Mouse (Mus musculus) embryonic facial prominence, embryonic 14.5 days (tissue): ENCODE measurements at regions not wholly inside any gene's neighbourhood (a gene's known extent, or its start where the extent isn't known, plus 50 kb on each side); places are given as distances from the start of the nearest gene placed in this dataset.

Source experiments
- ATAC-seq: fragments of 200-750 bp; cut with Nextera tagmentation; 2 replicates; pipeline ENCODE4 v1.8.0; 2017; ENCODE audit warnings: low read depth, moderate number of reproducible peaks, moderate TSS enrichment
- DNase-seq: peaks from one replicate; pipeline ENCODE4 v3.0.0-alpha.2; 2015; ENCODE audit warnings: low spot score
- H3K27ac ChIP-seq: fragments of 300-500 bp; sonication (generic); replicated peaks from 2 replicates; pipeline ENCODE4 v1.5.1; 2014; ENCODE audit warnings: low read depth, mild to moderate bottlenecking, low read length, moderate library complexity
- H3K27me3 ChIP-seq: fragments of 300-500 bp; sonication (generic); replicated peaks from 2 replicates; pipeline ENCODE4 v1.6.1; 2014; ENCODE audit warnings: low read length; ENCODE audit not compliant: control insufficient read depth, insufficient read depth
- H3K36me3 ChIP-seq: fragments of 300-500 bp; sonication (generic); 2 replicates; pipeline ENCODE4 v1.6.1; 2014; ENCODE audit warnings: low read length, mixed read lengths; ENCODE audit not compliant: control insufficient read depth, insufficient read depth
- H3K4me1 ChIP-seq: fragments of 300-500 bp; sonication (generic); 2 replicates; pipeline ENCODE4 v1.6.1; 2014; ENCODE audit warnings: antibody characterized with exemption, low read length; ENCODE audit not compliant: control insufficient read depth, insufficient read depth
- H3K4me2 ChIP-seq: fragments of 300-500 bp; sonication (generic); 2 replicates; pipeline ENCODE4 v1.6.1; 2014; ENCODE audit warnings: low read depth, mild to moderate bottlenecking, low read length, moderate library complexity, mixed read lengths
- H3K4me3 ChIP-seq: fragments of 300-500 bp; sonication (generic); 2 replicates; pipeline ENCODE4 v1.5.1; 2014; ENCODE audit warnings: low read depth, mild to moderate bottlenecking, low read length
- H3K9ac ChIP-seq: fragments of 300-500 bp; sonication (generic); 2 replicates; pipeline ENCODE4 v1.6.1; 2014; ENCODE audit warnings: low read depth, mild to moderate bottlenecking, low read length, moderate library complexity, mixed read lengths
- H3K9me3 ChIP-seq: fragments of 300-500 bp; sonication (generic); 2 replicates; pipeline ENCODE4 v1.6.1; 2016; ENCODE audit warnings: low read length; ENCODE audit not compliant: control insufficient read depth
- WGBS: fragments of 180-500 bp; shearing (Covaris S2); extraction: QIAGEN DNeasy Blood & Tissue Kit; methylation state at CpG from one replicate; pipeline ENCODE4 v1.1.7; 2014; 5-methylcytosine and 5-hydroxymethylcytosine counted together

GRCm38 (mm10) chr9:30344866-30345265 is 82.0 kb upstream of the Snx19 start:
- no peak for DNase-seq
- 81% methylated on average over 2 of the region's 2 CpGs for WGBS

GRCm38 (mm10) chr9:30353965-30354364 is 72.9 kb upstream of the Snx19 start:
- H3K36me3 ChIP-seq: no peaks in the 10 kb centered on the region
- peak; percentile 42 for DNase-seq
- no peak overlapping the region for H3K9ac ChIP-seq
- no peak for ATAC-seq
- H3K4me1 ChIP-seq: no peaks in the 10 kb centered on the region
- H3K27me3 ChIP-seq: no peaks in the 10 kb centered on the region
- no peak overlapping the region for H3K27ac ChIP-seq
- no peaks in the 10 kb centered on the region for H3K9me3 ChIP-seq
- WGBS: 31% methylated on average over 4 of the region's 4 CpGs
- H3K4me2 ChIP-seq: no peak overlapping the region
- no peak overlapping the region for H3K4me3 ChIP-seq

More at GRCm38 (mm10) chr9:30344866-30345265, 82.0 kb upstream of the Snx19 start:
- no peak overlapping the region for H3K4me3 ChIP-seq
- H3K36me3 ChIP-seq: no peaks in the 10 kb centered on the region
- no peak overlapping the region for H3K27ac ChIP-seq
- no peak overlapping the region for H3K4me2 ChIP-seq
- no peaks in the 10 kb centered on the region for H3K4me1 ChIP-seq
- no peak overlapping the region for H3K9ac ChIP-seq
- H3K27me3 ChIP-seq: no peaks in the 10 kb centered on the region
- ATAC-seq: no peak
- H3K9me3 ChIP-seq: no peaks in the 10 kb centered on the region

GRCm38 (mm10) chr9:30355642-30356041 is 71.3 kb upstream of the Snx19 start:
- no peak overlapping the region for H3K27ac ChIP-seq
- 92% methylated on average over 2 of the region's 2 CpGs for WGBS
- H3K4me2 ChIP-seq: no peak overlapping the region
- no peak overlapping the region for H3K4me3 ChIP-seq
- no peaks in the 10 kb centered on the region for H3K9me3 ChIP-seq
- no peaks in the 10 kb centered on the region for H3K27me3 ChIP-seq
- H3K4me1 ChIP-seq: no peaks in the 10 kb centered on the region
- no peak for DNase-seq
- no peak for ATAC-seq
- H3K9ac ChIP-seq: no peak overlapping the region
- H3K36me3 ChIP-seq: no peaks in the 10 kb centered on the region

GRCm38 (mm10) chr9:30369554-30370440 is 57.1 kb upstream of the Snx19 start:
- no peaks in the 10 kb centered on the region for H3K27me3 ChIP-seq
- no peaks in the 10 kb centered on the region for H3K36me3 ChIP-seq
- ATAC-seq (peak; percentile 33; the same call in 1 of the 2 replicates), DNase-seq (peak; percentile 60)
- no peaks in the 10 kb centered on the region for H3K9me3 ChIP-seq
- no peak overlapping the region for H3K27ac ChIP-seq
- WGBS: 45% methylated on average over 11 of the region's 11 CpGs
- H3K4me2 ChIP-seq: no peak overlapping the region
- H3K4me1 ChIP-seq: no peaks in the 10 kb centered on the region
- no peak overlapping the region for H3K4me3 ChIP-seq
- no peak overlapping the region for H3K9ac ChIP-seq

GRCm38 (mm10) chr9:30370789-30371188 is 56.1 kb upstream of the Snx19 start:
- Histone ChIP-seq H3K4me2 (no peak overlapping the region), H3K27ac (no peak overlapping the region), H3K9me3 (no peaks in the 10 kb centered on the region), H3K9ac (no peak overlapping the region), H3K4me1 (no peaks in the 10 kb centered on the region), H3K4me3 (no peak overlapping the region), H3K36me3 (no peaks in the 10 kb centered on the region), H3K27me3 (no peaks in the 10 kb centered on the region)
- no peak for DNase-seq
- 69% methylated on average over 2 of the region's 2 CpGs for WGBS
- ATAC-seq: no peak

- Histone ChIP-seq H3K4me1 (no peaks in the 10 kb centered on the region), H3K27me3 (no peaks in the 10 kb centered on the region), H3K4me2 (no peak overlapping the region), H3K9me3 (no peaks in the 10 kb centered on the region), H3K9ac (no peak overlapping the region), H3K36me3 (no peaks in the 10 kb centered on the region), H3K4me3 (no peak overlapping the region), H3K27ac (no peak overlapping the region)
- WGBS: 64% methylated on average over 3 of the region's 3 CpGs
- DNase-seq (no peak), ATAC-seq (no peak)
Measured at GRCm38 (mm10) chr9:30376908-30377307, 50.0 kb upstream of the Snx19 start.
